Mouse (Mus musculus): ENCODE data around the gene Kif27. TPM values are rescaled to one million over a fixed set of nuclear protein-coding genes. Genes with fewer than 3 reads are reported as not detected.
A peak's percentile ranks its signal among the peaks of the same experiment; 100 is the strongest.

Kif27 gene
- total RNA-seq, 1 experiment from 2014 or later, result 1.7 TPM

DNA sequence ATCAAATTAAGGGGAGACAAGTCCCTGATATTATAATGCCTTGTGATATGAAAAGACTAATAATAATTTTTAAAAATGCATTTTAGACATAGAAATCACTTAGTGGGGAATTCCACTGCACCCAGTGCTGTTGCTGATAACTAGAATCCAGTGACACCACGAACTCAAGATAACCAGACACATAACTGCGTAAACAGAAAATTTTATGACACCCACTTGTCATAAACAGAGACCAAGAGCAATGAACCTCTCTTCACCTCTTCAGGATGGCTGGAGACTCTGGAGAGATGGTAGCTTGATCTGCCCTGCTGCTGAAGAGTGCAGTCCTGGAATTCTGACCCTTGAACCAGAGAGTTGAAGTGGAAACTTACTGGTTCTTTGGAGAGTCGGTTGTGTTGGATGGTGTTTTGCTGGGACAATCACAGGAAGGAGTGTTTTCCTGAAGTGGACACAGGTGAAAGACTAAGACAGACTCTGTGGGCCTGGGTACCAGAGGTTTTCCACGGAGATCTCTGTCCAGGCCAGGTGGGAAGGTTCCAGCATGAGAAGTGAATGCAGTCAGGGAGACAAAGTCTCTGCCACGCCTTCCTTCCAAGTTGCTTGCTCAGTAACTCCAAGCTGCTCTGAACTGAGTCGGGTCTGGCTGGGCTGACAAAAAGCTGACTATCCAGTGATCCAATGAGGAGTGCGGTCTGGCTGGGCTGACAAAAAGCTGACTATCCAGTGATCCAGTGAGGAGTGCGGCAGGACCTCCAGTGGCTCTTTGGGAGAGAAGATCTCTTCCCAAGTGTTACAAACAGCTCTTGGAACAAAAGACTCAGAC, 5.6 kb upstream of the Kif27 start:
- DNase-seq, result no peak

DNA sequence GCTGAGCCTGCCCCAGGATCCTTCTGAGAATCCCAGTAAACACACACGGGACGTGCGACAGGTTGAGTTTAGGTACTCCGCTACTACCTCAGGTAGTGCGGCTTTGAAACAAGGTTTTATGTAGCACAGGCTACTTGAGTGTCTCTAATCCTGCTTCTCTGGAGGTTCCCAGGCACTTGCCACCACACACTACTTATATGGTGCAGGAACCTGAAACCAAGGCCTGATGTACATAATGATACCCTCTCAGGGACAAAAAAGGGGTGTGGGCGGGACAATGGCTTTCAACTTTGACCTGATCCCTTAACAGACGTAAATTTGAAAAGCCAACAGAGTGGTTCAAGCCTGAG, 357 bp upstream of the Kif27 start:
- DNase-seq, result no peak

DNA sequence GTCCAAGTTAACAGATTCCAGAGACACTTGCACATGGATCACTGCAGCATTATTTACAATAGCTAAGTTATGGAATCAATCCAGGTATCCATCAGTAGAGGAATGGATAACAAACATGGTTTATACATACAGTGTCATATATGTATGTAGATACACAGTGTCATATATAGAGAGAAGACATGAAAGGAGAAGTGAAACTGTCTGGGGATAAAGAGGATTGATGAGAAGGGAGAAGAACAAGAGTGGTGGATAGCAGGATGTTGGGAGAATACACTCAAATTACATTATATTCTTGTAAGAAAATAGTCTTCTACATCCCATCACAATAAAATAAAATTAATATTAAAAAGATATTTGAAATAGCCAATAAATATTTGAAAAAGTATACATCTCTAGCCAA, 5.9 kb downstream of the Kif27 start:
- no peak for DNase-seq

DNA sequence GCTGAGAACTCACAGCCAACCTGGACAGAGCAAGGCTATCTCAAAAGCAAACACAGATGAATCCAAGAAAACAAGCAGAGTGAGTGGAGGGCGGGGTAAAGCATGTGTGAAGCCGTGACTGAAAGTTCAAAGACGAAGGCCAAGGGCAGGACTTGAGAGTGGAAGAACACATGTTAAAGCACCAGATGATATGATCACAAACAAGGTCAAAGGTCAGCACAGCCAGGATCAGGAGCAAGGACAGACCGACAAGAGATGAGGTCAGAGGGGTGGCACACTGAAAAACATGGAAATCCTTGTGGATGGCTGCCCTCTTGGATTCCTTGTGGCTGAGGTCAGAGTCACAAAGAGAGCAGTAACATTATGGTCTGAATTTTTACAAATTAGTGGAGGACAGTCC, 8.3 kb downstream of the Kif27 start:
- DNase-seq, result peak; percentile 11

- no peak for DNase-seq
These were observed 14.4 kb downstream of the Kif27 start for GRCm38 (mm10) chr13:58344505-58344904.

DNA sequence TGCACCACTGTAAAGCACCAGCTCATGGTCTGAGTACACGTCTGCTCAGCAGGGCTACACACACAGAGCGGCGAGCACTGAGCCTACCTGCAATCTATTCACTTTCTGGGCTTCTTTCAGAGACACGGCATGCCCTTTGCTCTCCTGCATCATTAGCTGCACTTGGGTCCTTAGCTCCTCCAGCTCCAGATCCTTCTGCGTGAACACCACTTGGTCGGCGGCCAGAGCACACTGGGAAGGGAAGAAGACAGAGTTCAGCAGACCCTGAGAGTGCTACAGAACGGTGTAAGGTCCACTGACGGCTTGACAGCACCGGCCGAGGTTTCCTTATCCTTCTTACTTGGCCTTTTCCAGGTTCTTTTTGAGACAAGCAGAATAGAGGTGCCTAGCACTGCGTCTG, 21.5 kb downstream of the Kif27 start:
- no peak for DNase-seq

DNA sequence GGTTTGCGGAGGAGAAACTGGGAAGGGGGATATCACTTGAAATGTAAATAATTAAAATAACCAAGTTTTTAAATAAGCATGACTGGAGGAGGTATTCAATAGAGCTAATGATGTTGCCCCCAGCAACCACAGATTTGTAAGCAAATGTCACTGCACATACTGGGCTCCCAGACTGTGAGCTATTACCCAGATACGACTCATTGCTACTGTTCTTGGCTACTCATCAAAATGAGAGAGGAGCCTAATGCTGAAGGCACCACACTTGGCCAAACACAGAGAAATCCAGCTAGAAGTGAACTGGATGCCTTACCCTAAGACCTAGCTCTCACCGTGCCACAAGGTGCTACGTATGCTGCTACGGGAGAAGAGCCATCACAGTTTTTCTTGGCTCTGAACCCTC, 24.8 kb downstream of the Kif27 start:
- DNase-seq, result no peak

DNA sequence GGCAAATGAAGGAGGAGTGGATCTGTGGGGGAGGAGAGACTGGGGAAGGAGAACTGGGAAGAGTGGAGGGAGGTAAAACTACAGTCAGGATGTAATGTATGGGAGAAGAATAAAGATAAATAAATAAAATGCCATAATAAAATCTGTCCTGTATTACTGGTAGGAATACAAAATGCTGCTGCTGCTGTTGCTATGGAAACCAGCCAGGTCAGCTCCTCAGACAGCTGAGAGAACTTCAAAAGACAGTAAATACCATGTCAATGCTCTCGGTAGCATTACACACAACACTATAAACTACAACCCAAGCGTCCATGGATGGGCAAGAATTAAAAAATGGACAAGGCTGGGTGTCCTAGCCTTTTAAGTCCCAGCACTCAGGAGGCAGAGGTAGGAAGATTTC, 41.2 kb downstream of the Kif27 start:
- DNase-seq, result no peak

DNA sequence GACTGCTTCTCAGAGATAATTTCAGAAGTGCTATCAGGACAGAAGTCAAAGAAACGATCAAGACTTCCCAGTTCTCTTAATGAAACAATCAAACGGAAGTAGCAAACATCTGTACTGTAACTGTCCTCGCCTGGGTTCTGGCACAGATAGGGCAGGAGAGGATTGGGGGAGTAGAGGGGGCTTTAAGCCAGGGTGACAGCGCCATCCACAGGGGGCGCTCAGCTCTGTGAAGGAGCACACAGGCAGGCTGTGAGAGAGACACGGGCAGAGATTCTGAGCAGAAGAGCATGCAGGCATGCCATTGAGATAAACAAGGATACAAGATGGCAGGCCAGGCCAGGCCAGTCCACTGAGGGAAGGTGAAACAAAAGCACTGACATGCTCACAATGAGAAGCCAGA, 43.9 kb downstream of the Kif27 start:
- DNase-seq, result no peak

DNA sequence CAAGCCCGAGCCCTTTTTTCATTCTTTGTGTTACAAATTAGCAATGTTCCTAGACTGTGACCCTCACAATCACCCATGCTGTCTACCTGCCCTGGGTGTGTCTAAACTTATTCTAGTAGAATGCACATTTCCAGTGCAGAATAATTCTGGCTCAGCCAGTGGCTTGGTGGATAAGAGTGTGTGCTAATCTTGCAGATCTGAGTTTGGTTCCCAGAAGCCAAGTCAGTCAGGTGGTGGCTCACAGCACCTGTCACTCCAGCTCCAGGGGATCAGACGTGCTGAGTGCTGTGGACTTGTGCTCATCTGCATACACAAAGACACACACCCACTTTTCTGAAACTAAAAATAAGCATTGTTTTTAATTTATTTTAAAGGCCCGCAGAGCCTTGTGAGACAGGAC, 45.2 kb downstream of the Kif27 start:
- no peak for DNase-seq

DNA sequence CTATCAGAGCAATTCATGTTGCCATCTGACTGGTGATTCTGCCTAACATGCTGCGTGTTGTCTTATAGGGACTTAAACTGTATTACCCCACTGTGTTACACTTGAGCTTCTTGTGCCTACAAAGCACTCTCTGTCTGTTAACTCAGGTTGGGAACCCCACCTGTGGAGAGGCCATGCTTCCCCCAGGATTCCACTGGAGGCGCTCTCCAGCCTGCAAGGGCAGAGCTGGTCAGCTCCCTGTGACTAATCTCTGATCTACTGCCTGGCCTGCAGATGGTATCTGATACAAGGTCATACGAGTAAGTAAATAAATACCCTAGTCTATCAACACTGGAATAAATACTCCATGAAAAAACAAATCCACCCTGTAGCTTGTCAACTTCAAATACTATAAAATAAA, 47.6 kb downstream of the Kif27 start:
- DNase-seq, result peak; percentile 72

DNA sequence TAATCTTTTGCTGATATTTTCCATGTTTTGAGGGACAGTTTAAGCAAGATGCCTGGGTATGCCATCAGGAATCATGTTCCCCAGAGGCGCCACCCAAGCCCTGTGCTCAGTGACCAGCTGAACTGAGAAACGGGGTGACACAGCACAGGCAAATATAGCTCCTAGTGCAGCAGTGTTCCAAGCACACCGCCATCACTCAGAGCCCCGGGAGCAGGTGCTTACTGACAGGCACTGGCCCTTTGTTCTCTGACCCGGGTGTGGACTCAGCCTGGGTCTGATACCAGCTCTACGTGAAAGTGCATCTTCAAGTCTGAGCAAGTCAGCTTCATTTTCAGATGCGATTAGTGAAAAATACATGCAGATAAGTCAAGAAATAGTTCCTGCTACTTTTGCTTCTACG, 49.4 kb downstream of the Kif27 start:
- DNase-seq, result no peak

GRCm38 (mm10) chr13:58307453-58307852, 51.5 kb downstream of the Kif27 start:
- DNase-seq, result no peak

DNA sequence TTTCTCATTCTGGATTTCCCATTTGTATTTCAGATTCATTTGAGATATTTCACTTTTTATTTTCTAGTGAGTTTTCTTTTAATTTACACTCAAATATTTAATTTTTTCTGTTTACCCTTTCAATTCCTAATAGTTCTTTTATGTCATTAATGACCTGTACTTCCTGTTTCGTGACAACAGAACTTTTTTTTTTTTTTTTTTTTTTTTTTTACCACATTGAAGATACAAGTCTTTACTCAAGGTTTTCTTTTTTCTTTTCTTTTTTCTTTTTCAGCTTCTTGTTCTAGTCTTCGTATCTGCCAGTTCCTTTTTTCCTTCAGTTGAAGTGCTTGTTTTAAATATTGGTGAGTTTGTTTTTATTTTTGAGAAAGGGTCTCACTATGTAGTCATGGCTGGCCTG, 53.7 kb downstream of the Kif27 start:
- DNase-seq, result no peak

GRCm38 (mm10) chr13:58302421-58303145, 56.3 kb downstream of the Kif27 start:
- no peak for DNase-seq

GRCm38 (mm10) chr13:58301961-58302360, 57.0 kb downstream of the Kif27 start:
- no peak for DNase-seq

GRCm38 (mm10) chr13:58298756-58299155, 60.2 kb downstream of the Kif27 start:
- DNase-seq, result no peak

- DNase-seq, result no peak
These were observed 63.3 kb downstream of the Kif27 start for GRCm38 (mm10) chr13:58295582-58295981.

- no peak for DNase-seq
These were observed 66.1 kb downstream of the Kif27 start for GRCm38 (mm10) chr13:58292811-58293210.

GRCm38 (mm10) chr13:58289308-58289707, 69.6 kb downstream of the Kif27 start:
- DNase-seq, result no peak

DNA sequence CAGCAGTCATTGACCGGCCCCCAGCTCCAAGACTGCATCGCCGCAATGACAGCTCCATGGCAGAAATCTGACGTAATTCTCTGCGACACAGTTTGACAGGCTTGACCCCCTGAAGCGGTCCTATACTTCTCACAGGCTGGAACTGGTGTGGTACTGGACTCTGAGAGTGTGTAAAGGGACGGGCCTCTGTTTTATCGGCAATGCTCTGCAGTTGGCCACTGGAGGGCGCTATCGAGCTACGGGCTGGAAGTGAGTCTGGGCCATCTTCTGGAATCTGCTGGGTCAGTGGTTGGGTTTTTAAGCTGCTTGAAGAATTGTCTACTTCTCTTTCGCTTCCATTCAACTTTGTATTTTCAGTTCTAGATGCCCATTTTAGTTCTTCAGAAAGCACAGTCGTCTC, 71.1 kb downstream of the Kif27 start:
- DNase-seq, result peak; percentile 94

- DNase-seq, result no peak
These were observed 75.5 kb downstream of the Kif27 start for GRCm38 (mm10) chr13:58283466-58283865.

DNA sequence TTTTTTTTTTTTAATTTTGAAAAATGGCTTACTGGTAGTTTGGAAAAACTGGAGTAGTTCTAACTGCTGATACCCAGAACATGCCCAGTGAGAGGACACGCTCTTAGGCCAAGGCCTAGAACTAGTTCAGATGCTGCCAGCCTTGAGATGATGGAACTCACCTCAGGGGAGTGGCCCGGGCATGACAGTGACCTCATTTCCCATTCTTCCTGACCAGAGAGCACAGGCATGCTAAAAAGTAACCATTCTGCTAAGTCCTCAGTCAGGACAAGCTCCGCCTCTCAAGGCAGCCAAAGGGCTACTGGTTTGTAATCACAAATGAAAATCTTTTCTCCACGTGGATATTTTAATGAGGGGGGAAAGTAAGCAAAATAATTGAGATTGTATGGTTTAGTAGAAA, 77.0 kb downstream of the Kif27 start:
- DNase-seq, result peak; percentile 18

DNA sequence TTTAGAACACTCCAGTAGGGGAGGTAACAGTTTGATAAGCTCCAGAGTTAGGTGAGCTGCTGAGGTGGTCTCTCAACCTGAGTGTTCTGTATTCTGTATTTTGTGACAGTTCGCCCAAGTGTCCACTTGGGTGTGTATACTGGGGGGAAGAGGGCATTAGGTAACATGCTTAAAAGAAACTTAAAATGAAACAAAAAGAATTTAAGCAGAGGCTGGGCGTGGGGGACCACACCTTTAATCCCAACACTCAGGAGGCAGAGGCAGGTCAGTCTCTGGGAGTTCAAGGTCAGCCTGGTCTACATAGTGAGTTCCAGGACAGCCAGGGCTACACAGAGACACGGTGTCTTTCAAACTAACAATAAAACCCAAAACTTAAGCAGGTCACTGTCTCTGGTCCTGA, 78.4 kb downstream of the Kif27 start:
- no peak for DNase-seq

All from adrenal gland, postnatal 14 days (tissue).